Mouse (Mus musculus): ENCODE measurements around the gene Kirrel3.

Gene Kirrel3

DNA sequence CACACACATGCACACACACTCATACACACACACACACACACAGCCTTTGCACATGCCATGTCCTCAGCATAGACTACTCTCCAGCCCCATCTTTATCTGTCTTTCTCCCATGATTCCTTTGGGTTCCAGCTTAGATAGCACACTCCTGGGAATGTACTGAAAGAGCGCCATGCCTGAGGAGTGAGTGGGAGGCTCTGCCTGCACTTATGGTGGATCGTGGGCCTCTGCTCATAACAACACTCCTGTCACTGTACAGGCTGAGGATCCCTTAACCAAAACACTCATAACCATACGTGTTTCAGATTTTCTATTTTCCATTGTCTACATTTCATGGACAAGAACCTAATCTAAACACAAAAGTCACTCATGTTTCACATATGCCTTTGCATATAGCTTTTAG lies 398.6 kb downstream of the Kirrel3 start:
- DNase-seq (ENCODE audit: low read depth, low spot score): no peak

DNA sequence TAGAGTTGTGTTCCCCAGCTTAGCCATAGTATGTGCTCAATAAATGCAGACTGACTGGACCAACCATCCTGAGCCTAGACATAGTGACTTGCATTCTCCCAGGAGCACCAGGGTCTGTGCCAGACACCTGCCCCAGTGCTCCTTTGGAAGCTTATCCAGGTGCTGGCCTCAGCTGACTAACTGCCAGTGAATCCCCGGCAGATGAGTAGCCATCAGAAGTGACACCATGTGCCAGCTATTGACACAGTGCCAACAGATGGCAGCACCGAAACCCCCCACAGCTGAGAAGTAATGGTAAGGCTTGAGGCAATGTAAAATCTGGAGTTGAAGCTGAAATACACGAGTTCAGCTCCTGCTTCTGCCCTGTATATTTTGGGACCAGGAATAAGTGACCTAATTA lies 399.2 kb downstream of the Kirrel3 start:
- DNase-seq (ENCODE audit: low read depth, low spot score): no peak

DNA sequence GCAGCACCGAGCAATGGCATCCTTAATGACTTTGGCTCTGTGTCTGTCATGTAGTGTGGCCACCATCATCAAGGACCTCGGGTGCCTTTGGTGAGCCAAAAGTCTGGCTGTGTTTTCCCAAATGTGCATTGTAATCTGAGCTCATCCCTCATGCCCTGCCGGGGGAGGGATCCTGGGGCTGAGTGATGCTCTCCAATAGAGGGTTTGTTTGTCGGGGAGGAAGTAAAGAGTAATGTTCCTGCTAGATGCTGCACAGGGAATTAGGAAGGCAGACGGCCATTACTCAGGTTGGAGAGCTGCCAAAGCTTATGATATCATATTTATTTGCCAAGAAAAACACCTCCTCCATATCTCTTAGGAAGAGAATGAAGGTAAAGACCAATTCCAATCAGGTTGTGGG lies 401.1 kb downstream of the Kirrel3 start:
- DNase-seq (ENCODE audit: low read depth, low spot score): no peak

DNA sequence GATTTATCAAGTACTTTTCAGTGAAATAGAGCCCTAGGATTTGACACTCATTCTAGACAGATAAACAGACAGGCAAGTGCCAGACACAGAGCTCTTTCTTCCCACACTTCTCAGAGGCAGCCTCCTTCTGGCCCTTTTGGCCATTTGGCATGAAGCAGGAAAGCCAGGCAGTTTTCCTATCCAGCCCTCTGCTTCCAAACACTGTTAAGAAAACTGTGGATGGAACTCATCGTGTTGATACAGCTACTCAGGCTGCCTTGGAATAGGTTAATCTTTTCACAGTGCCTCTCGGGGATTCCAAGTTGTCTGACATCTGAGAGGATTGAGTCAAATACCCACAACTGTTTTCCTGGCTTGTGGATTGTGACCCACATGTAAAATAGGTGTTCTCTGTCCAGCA lies 401.5 kb downstream of the Kirrel3 start:
- no peak for DNase-seq (ENCODE audit: low read depth, low spot score)

DNA sequence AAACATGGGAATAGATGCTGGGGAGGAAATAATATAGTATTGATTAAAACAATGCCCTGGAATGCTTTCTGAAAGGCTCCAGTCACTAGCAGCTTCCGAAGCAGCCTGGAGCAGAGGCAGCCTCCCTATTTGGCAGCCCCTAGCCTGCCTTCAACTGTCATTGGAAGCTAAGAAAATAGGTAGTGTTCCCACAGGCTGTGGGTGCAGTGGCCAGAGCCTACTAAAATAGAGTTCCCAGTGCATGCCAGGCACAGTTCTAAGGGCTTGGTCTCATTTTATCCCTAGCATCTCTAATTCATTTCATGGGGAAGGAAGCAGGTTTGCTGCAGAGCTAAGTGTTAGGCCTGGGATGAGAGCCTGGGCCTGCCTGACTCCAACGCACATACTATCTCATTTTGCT lies 402.6 kb downstream of the Kirrel3 start:
- no peak for DNase-seq (ENCODE audit: low read depth, low spot score)

DNA sequence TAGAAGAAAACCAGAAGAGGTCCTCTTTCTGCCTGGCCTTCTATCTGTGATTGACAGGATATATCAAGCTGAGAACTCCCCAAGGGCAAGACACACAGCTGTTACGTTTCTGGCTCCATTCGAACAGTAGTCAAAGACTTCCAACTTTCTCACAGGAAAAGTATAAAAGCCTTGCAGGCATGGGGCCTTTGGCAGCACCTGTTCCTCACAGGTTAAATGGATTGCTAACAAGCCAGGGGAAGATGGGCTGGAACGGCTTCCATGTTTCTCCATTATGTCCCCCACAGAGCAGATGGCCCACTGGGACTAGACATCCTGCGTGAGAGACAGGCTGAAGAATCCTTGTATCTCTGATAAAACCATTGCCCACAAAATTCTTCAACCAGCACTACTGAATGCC lies 415.5 kb downstream of the Kirrel3 start:
- DNase-seq (ENCODE audit: low read depth, low spot score): no peak

DNA sequence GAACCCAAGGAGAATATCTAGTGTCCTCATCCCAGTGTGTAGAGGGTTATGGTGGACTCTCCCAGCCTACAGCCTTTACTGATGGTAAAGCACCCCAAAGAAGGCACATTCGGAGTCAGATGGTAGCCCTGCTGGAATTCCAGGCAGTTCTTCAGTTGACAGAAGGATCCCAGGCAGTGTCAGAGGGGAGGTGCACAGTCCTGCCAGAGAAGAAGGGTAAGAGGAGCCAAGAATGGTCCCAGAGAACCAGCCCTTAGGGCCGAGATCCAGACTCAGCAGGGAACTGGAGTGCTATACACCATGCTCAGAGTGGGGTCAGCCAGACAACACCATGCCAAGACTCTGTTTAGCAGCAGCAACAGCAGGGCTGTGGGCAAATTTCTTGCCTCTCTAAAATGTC lies 416.2 kb downstream of the Kirrel3 start:
- no peak for DNase-seq (ENCODE audit: low read depth, low spot score)

DNA sequence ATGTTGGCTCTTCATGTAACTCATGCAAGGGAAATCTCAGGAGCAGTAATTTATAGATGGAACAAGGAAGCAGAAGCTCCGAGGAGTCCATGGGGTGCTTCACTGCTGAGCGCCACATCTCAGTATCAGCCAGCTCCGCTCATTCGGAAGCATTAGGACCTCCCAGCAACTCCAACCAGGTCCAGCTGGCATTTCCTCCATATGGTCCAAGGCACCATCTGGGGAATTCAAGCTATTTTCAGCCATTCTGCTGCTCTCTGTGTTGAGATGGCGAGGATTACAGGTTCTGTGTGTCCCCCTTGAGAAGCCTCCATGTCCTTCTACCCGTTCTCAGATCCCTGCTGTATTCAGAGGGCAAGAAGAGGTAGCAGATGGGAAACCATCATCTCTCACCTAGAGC lies 419.5 kb downstream of the Kirrel3 start:
- no peak for DNase-seq (ENCODE audit: low read depth, low spot score)

DNA sequence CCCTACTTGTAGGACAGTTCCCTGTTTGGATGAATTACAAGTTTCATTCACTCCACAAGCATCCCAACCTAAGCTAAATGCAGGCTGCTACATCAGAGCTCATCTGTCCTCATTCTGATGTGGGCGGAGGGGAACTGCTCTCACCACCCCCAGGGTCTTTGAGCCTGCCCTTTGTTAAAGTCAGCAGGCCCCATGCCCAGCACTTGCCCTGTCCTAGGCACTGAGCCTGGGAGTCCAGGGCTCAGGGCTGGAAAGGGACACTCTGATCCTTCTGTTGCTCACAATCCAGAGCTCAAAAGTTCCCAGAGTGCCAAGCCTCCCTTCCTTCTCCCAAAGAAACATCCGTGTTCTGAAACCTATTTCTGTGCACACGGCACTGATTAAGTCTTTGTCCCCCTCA lies 422.3 kb downstream of the Kirrel3 start:
- DNase-seq (ENCODE audit: low read depth, low spot score): no peak

DNA sequence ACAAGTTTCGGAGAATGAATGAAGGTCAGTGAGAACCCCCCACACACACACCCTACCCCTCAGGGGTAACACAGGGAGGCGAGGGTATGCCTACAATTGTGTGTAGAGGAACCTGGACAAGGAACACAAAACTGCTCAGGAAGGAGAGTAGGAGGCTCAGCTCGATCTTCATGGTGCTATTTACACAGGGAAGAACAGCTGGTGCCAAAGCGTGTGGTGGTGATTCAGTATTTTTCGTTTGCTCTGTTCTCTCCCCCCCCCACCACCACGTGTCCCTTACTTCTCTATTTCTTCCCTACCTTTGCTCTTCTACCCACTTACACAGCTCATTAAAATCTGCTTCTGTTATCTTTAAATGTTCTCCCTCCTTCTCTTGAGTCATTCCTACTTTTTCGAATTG lies 426.1 kb downstream of the Kirrel3 start:
- no peak for DNase-seq (ENCODE audit: low read depth, low spot score)

DNA sequence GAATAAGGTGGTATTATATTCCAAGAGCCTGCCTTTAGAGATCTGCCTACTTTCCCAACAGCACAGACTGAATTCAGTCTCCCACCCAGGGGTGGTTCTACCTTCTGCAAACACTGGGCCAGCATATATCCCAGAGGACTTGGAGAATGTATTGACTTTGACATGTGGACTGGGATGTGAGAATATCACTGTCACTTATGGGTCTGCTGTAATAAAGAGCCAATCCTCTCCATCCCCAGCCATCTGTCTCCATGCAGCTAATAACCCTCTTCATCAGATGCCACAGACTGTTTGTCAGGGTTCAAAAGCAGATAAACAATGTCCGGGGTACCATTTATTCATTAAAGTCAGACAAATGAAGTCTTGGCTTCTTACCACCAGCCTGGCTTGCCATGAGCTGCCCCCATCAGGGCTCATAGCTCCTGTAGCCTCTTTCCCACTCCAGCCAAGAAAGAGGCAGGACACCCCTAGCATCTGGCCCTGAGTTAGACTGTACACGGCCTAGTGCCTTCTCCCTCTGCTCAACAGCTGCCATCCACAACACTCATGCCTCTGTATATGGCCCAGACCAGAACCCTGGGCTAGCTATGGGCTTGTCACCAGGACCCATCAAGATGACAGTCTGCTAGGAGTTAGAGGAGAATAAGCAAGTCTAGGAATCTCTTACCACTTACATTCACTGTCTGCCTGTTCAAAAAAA lies 426.7 kb downstream of the Kirrel3 start:
- DNase-seq (ENCODE audit: low read depth, low spot score): no peak

DNA sequence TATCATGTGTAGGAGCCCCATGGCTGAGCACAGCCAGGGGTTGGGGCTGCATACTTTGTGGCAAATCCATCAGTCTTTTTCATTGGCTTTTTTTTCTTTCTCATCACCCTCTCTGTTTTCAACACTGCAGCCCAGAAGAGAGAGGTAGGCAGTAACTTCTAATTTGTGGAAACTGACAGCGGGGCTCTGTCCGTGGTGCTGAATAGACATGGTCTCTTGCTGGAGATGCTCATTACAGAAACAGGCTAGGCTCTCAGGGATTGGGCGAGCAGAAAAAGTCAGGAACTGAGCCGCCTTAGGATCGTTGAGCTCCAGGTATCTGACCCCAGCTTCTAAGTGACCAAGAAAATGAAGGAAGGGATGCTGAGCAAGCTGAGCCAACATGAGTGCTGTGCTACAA lies 427.3 kb downstream of the Kirrel3 start:
- DNase-seq (ENCODE audit: low read depth, low spot score): no peak

DNA sequence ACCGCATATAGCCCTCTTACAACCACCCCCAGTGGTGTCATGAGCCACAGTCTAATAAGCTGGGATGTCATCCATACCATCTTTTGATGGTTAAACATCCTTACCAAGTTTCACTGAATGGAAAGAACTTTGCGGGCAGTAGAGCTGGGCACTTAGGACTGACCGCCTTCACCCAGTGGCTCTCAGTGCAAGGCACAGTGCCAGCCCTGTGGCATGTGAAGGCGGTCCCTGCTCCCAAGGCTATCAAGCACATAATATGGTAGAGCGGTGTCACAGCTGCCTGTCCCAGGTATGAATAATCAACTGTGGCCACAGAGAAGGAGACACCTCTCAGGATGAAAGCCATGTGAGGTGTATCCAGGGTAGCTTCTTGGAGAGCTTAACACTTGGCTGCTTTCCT lies 433.3 kb downstream of the Kirrel3 start:
- no peak for DNase-seq (ENCODE audit: low read depth, low spot score)

DNA sequence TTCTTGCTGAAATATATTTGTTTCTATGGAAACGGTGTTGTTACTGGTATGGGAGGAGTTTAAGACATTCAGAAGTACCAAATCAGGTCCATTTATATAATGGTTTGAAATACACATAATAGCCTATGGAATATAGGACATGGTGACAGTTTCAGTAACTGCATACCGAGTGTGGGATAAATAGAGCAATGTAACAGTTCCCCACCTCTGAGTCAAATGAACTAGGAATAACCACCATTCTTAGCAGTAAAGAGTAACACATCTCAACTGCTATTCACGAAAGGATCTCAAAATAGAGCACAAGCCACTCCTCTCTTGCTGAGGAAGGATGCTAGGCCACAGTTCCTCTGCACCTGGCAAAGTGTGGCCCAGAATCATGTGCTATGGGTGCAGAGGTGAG lies 434.4 kb downstream of the Kirrel3 start:
- no peak for DNase-seq (ENCODE audit: low read depth, low spot score)

DNA sequence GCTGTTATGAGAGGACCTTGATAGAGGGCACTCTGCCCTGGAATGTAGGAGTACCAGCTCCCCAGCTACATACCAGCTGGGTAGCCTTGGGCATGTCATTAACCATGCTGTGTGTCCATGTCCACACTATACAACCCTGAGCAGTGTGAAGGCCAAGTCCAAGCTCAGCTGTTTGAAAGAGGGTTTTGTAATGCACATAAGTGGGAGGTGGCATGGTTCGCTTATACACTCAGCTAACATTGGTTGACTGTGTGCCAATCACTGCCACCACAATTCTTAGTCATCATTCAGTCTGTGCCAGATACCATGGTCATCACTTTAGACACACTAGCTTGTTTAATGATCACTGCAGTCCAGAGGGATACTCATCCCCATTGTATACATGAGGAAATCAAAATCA lies 436.2 kb downstream of the Kirrel3 start:
- no peak for DNase-seq (ENCODE audit: low read depth, low spot score)

DNA sequence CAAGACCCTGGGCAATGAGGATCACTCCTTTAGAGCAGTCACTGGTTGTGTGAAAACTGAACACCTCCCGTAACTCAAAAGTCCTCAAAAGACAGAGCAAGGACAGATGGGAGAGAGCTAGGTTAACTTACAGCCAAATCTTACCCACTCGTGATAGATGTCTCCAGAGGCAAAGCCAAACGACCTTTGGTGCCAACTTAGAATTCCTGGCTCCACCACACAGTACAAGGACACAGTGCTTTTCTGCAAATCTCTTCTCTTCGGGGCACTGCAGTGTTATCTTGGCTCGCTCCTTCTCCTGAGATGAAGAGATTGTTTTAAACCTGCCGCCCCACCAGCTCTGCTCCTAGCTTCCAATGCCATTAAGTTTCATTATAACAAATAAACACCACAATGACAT lies 437.0 kb downstream of the Kirrel3 start:
- DNase-seq (ENCODE audit: low read depth, low spot score): no peak

DNA sequence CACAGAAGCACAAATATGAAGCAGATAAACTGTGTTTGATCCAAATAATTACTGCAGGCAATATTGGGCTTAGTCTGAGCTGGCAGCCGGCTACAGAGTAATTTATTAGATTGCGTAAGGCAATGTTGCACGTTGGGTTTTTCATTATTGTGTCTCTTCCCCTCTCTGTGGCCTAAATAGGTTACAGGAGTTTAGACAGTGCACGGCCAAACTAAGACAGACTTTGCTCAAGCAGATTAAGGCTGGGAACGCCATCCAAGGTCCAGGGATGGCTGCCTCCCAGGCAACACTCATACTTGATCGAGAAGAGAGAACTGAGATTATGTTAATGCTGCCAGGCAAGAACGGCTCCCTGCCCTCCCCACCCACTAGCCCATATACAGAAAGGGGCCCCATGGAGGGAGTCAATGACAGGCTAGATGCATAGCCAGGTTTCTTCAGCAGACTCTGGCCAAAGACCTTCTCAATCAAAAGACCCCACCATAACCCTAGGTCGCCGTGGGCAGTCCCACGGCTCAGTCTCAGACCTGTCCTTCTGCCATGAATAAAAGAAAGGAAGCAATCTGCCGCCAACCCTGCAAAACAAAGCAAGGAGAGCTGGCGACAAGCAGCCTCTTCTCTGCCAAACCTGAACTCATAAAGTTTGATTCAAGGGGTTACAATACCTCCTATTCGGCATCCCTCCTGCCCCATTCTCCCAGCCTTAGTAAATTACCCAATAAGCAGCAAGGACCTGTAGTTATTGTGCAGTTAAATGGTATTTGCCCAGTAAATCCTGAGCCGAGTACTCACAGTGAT lies 437.6 kb downstream of the Kirrel3 start:
- no peak for DNase-seq (ENCODE audit: low read depth, low spot score)

DNA sequence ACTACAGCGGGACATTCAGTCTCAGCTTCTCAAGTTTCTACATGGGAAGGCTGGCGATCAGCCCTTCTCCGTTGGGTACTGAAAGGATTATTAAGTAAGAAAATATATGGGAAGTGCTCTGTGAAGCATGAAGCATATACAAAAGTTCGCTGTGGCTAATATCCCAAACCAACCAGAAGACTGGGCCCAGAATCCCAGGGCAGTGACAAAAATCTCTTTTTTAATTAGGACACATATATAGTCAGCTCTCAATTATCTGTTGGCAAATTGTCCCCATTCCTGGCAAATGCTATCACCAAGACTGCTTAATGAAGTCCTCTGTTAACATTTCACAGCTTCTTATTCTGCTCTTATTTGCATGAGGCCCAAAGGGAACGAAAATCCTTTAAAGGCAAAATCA lies 439.9 kb downstream of the Kirrel3 start:
- DNase-seq (ENCODE audit: low read depth, low spot score): no peak

DNA sequence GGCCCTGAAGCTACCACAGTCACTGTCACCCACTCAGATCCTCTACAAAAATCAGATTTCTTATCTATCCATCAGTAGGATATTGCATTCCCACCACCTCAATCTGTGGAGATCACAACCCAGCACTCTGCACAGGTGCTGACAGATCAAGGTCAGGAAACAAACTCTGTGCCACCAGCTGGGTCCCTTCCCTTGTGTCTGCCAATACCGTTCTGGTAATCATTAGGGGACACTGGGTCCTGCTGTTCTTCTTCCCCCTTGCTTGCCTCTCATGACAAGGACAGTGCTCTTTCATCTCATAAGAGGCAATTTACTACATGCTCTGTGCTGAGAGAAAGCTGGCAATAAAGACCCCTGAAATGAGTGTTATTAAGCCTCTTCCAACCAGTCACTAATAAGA lies 444.7 kb downstream of the Kirrel3 start:
- DNase-seq (ENCODE audit: low read depth, low spot score): no peak

DNA sequence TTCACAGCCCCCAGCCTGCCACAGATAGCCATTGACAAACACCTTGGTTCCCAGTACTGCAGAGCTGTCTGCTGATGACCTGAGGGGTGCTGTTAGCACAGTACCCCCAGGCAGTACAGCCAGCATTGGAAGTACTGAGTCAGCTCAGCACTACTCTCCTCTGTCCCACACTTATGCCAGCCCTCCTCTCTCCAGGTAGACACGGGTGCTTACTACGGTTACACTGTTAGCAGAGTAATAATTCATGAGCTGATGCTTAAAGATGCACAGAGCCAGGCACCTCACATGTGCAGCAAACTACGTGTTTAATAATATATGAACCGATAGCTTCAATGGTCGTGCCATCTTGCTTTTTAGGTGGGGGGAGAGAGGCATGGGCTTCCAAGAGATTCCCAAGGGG lies 452.4 kb downstream of the Kirrel3 start:
- no peak for DNase-seq (ENCODE audit: low read depth, low spot score)

DNA sequence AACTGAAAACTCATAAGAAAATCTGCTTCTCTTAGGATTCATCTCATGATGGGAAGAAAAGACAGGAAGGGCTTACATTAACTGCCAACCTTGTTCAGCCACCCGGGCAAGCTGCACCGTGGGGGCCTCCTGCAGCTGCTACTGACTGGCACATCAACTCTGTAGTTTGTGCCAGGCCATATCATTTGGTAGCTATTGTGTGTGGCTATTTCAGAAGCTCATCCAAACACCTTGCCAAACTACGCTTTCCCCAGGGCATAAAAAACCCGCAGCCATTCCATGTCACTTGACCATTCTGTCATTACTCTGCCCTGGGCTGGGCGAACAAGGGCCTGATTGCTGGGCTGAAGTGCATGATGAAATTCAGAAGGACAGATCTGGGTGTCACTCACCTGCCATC lies 453.9 kb downstream of the Kirrel3 start:
- no peak for DNase-seq (ENCODE audit: low read depth, low spot score)

DNA sequence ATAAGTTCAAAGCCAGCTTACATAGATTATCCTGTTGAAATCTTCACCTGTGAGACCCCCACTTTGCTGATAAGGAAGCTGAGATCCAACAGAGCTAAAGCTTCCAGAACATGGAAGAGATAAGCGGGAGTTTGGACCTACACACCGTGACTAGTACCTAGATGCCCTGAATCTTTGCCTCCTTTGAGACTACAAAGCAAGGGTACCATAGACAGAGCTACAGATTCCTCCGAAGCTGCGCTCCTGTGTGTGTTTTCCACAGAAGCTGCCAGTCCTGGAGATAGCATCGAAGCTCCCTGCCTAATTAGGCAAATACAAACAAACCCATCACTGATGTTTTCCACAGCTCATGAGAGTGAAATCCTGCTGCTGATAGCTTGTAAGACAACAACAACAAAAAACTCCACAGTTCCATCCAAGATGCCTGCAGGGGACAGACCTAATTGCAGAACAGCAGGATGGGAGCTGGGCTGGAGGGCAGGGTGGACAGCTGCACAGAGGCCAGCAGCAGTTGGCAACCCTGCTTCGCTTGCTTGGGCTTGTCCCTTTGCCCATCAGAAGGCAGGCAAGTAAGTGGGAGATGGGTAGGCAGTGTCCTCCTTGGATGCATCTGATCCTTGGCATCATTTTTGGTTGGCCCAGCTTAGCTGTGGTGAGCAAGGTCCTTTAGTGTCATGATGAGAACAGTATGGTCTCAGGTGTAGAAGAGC lies 456.6 kb downstream of the Kirrel3 start:
- no peak for DNase-seq (ENCODE audit: low read depth, low spot score)

DNA sequence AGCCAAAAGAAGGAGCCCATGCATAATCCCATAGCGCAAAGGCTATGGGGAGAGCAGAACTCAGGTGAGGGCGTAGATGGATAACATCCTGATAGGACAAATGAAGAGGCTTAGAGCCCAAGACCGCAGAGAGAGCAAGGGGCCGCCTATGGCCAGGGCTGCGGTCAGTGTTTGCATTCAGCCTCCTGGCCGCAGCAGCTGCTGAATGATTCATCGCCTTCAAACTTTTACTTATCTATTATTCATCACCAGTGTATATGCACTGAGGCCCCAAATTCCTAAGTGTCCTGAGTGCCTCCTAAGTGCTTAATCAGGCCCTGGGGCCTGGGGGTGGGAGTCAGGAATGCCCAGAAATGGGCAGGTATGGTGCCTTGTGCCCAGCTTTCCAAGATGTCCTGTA lies 457.3 kb downstream of the Kirrel3 start:
- DNase-seq (ENCODE audit: low read depth, low spot score): no peak

All from retina, adult 2 months (tissue).